Mouse (Mus musculus) T-cell, adult 2 months (primary cell): ENCODE results near the gene Pcf11.

Experiments used
- DNase-seq: peaks from one replicate; pipeline ENCODE4 v3.0.0; 2022; ENCODE audit warnings: low spot score

Pcf11 gene

DNA sequence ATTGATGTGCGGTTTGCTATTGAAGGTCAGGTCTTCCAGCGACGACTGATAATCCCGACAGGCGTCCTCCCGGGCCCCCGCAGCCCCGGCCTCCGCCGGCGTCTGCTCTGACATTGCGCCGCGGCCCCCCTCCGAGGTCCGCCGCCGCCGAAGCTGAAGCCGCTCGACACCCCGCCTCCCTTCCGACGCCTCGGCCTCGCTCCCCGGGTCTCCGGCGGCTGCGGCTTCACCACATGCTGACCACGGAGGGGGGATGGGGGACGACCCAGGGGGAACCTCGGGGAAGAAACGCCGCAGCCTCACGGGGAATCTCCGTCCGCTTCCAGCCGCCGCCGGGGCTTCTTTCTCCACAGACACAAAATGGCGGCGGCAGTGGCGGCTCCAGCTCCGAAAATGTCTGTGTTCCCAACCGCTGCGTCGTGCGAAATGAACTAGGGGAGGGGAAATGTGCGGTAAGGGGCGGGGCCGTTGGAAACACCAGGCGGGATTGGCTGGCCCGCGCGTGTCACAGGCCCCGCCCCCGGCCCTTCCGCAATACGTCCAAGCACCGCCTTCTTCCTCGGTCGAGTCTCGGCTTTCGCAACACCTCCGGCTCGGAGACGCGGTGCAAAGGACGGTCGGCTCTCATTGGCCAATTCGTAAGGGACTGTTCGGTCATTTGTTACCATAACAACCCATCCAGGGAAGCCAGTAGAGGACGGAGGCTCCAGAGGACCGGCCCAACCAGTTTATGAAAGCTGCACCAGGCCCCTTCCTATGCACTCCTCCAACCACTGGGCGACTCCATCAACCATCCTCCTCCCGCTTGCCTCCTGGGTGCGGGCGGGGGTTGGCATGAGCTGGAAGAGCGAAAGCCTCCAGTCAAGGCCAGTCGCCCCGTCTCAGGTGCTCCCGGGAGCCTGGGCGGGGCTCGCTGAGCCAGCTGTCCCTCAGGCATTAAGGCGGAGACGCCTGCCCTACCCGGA lies at the start of gene Pcf11:
Pcf11 (minus strand) TSS at position 428 of the 965 bp plus-strand sequence.
- DNase-seq = peak; percentile 95

GRCm38 (mm10) chr7:92715055-92715454 lies 45.3 kb upstream of the Pcf11 start:
- peak; percentile 2 for DNase-seq

DNA sequence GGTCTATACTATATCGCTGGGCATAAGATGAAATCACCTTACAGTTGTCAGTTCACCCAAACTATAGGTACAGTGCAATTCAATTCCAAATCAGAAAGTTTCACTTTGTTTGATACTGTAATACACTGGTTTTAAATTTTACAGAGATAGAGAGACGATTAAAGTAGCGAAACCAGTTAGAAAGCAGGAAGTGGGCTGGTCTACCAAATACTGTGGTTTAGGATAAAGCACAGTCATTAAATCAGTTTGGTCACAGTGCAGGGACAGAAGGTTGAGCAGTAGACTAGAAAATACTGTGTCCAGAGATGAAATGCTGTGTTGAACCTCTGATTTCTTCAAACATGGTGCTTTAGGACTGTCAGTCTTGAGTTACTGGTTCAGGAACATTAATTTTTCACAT lies 41.9 kb upstream of the Pcf11 start:
- DNase-seq = no peak

DNA sequence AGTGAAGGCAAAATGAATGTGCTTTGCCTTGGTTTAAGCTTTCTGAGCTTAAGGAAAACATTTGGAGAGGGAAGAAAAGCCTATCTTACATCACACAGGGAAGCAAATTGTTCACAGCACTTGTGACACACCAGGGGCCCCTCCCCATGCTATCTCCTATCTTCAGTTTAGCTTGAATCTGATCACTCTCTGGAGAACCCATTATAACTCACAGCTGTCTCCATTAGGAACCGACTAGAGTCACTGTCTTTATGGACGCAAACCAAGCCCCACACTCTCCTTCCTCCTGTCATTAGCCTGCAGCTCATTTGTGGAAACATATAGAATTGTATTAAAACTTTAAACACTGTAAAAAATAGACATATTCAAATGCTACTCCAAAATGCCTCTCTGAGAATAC lies 39.8 kb upstream of the Pcf11 start:
- no peak for DNase-seq

- no peak for DNase-seq
These were observed 37.0 kb upstream of the Pcf11 start for GRCm38 (mm10) chr7:92706711-92707110.

DNA sequence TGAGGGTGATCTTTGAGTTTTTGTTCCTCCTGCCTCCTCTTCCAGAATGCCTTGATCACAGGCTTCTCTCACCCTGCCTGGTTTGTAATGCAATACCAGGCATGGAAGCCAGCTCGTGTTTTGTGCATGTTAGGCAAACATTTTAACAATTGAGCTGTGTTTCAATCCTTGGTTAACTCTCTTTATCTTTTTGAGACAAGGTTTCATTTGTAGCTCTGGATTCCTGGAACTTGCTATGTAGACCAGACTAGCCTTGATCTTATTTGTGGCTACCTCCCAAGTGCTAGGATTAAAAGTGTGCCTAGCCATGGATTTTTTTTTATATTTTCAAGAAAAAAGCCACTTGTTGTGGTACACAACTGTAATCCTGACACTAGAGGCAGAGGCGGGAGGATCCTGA lies 35.8 kb upstream of the Pcf11 start:
- no peak for DNase-seq

- no peak for DNase-seq
These were observed 33.9 kb upstream of the Pcf11 start for GRCm38 (mm10) chr7:92703661-92704060.

DNA sequence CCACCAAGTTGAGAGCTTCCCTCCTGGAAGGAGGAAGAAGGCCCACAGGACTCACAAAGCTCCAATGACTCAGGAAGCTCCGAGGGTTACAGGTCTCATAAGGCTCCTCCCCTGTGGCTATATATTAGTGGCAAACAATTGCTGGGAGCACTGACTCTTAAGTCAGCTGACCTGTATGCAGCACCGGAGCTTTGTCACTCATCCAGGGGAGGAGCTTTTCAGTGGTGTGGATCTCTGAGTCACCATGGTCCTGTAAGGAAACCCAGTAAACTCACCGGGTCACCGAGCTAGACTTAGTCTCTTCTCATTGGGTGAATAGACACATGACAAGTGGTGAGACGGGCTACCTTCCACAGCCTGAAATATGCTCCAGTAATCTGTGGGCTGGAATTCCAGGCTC lies 29.0 kb upstream of the Pcf11 start:
- DNase-seq = no peak

GRCm38 (mm10) chr7:92696395-92696794 lies 26.7 kb upstream of the Pcf11 start:
- no peak for DNase-seq

DNA sequence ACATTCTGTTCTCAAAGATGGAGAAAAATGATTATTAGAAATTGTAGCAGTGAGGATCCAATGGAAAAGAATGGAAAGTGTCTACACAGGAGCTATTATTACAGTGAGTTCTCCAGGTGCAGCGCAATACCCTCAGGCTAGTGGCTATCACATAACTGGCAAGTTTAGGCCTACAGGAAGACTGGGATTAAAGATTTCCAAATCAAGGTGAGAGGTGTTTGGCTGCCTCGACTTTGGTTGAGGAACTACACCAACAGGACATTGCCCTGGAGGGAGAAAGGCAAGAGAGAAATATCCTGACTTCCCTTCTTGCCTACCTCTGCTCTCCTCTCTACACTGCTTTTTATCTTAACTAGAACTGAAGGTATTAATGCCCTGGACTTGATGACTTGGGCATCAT lies 19.4 kb upstream of the Pcf11 start:
- DNase-seq = no peak

- no peak for DNase-seq
These were observed 18.6 kb upstream of the Pcf11 start for GRCm38 (mm10) chr7:92688299-92688669.

DNA sequence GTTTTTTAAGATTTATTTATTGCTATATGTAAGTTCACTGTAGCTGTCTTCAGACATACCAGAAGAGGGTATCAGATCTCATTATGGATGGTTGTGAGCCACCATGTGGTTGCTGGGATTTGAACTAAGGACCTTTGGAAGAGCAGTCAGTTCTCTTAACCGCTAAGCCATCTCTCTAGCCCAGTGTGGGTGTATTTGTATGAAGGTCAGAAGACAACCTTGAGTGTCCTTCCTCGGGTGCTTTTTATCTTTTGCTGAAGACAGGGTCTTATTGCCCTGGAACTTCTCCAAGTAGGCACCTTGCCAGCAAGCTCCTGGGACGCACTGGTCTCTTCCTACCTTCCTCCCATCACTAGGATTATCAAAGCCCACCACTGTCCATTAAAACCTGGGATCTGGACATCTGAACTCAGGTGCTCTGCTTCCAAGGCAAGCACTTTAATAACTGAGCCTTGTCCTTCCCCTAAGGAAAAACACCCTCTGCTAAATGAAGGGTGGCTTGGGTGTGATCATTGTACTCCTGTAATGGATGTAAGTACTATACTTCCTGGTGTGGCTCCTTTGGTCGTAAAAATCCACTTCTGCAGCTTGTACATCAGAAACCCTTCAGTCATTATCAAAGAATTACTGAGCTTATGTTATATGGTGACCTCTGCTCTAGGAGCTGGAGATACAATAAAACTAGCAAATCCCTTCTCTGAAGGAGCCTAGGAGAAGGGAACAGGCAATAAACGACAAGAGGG lies 18.0 kb upstream of the Pcf11 start:
- DNase-seq = no peak

- DNase-seq = no peak
These were observed 7.6 kb upstream of the Pcf11 start for GRCm38 (mm10) chr7:92677346-92677745.

GRCm38 (mm10) chr7:92675131-92675530 lies 5.4 kb upstream of the Pcf11 start:
- no peak for DNase-seq

GRCm38 (mm10) chr7:92668791-92669506 lies 785 bp downstream of the Pcf11 start:
- peak; percentile 53 for DNase-seq

DNA sequence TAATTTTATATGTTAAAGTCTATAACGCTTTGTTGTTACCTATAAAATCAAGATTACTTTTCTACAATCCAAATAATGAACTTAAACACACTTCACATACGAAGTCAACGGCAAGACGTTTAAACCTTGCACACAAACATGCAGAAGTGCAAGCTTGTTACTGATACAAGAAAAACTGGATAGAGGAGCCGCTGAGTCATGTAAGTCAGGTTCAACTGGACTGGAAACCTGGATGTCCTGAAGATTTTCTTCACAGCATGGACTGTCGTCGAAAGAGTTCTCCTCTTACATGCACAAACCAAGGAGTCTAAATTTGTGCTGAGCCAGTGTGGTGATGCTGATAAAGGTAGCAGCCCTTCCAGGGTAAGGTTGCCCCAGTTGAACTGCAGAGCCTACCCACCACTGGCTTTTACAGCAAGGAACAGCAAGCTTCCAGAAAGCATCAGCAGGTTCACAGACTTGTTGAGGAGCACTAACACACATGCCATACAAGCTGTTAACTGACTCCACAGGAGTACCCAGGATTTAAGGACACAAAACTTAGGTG lies 3.4 kb downstream of the Pcf11 start:
- DNase-seq = no peak

GRCm38 (mm10) chr7:92658050-92658449 lies 11.7 kb downstream of the Pcf11 start:
- no peak for DNase-seq

- no peak for DNase-seq
These were observed 13.3 kb downstream of the Pcf11 start for GRCm38 (mm10) chr7:92656386-92656785.

DNA sequence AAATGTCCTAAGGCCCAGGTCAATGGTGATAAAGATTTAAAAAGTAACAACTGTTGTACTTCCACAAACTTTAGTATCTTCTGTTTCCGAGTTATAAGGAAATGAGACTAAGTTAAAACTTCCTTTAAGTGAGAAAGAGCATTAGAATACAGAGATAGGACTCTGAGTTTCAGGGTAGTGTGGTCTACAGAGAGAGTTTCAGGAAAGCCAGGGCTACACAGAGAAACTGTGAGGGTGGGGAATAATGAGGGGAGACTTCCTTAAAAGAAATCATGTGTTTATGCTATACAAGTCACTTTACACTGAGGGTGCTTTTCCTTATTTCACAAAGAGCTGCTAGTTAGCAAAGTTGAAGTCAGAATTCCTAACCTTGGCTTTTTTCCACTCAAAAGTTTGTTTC lies 16.4 kb downstream of the Pcf11 start:
- no peak for DNase-seq

GRCm38 (mm10) chr7:92647790-92648189 lies 21.9 kb downstream of the Pcf11 start:
- DNase-seq = no peak

DNA sequence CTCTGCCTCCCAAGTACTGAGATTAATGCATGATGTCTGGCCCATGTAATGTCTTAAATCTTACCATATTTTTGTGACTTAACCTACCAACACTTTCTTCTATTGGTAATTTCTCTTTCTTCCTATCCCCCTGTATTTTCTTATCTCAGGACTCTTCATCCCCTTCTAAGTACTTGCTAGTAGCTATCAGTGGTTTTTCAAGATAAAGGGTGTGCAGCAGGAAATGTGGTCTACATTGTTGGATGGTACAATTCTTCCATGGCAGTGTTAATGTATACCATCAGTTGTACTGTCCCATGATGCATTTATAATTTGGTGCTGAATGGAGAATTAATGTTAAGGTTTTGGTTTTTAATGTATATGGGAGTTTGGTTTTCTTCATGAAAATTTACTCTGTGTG lies 27.4 kb downstream of the Pcf11 start:
- no peak for DNase-seq

DNA sequence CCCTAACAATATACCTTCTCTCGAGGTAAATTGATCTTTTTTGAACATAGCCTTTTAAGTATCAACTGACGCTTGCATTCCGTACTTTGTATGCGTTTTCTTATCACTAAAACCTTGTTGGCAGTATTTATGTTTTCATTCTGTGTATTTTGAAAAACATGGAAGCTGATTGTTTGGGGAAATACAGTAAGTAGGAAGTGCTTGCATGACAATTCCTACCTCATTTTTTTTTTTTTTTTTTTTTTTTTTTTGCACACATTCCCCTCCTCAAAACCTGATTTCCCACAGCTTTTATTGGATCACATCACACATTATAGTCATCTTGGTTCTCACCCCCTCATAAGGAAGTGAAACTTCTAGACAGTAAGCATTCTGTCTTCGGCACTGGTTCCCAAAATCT lies 31.7 kb downstream of the Pcf11 start:
- DNase-seq = no peak
